Mouse (Mus musculus): ENCODE results near the gene Krt88. TPM values are rescaled to one million over a fixed set of nuclear protein-coding genes. Genes with fewer than 3 reads are reported as not detected.

The Krt88 gene
- not detected for total RNA-seq (2023)

DNA sequence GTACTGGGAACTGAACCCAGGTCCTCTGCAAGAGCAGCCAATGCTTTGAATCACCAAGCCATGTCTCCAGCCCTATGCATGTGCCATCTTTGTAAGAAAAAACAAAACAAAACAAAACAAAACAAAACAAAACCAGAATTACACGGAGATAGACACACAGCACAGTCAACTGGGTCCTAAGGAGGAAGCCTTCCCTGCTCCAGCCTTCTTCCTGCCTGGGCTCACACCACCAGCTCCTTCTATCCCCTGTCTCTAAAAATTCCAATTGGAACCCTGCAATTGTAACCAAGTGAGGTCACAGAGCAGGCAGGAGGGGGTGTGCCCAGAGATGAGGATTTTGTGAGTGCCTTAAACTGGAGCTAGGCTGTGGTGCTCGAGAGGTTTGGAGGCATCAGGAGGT, at the start of gene Krt88:
TSS of gene Krt88 (plus strand) at position 301 of the 400 bp plus-strand sequence.

DNA sequence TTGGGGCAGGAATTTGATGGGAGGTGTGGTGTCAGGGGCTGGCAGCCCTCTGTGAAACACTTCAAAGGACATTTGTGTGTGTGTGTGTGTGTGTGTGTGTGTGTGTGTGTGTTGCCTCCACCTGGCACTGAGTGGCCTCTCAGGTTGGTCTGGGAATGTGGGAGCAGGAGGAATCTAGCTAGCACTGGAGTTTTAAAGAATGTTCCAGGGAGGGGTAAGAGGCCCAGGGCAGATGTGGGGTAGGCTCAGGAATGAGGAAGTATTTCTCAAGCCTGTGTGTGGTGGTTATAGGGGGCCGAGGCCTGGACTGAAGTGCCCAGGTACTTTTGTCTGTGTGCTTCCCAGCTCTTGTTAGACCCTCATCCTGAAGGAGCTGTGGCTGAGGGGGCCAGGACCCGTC, 36.8 kb upstream of the Krt88 start, which contains the start of gene Krt7:
TSS of gene Krt7 (plus strand) at position 269 of the 400 bp plus-strand sequence.

GRCm38 (mm10) chr15:101438555-101438954, 9.0 kb upstream of the Krt88 start, which contains the start of gene Krt87:
Gene Krt87 (minus strand): TSS chr15:101438804.

DNA sequence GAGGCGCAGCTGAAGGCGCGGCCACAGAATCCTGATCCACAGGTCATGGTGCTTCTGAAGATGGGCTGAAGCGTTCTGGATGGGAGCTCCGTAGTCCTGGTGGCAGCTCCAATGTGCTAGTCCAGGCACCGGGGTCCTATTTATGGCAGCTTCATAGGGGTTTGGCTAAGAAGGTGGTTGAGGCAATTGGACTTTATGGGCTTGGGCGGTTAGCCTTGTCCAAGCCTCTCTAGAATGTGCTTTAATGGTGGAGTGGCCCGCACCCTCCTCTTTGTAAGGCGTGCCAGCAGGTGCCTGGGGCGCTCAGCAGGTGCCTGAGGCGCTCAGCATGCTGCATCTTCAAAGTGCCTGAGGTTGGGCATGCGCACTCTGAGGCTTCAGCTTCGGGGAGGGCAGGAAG, 16.1 kb downstream of the Krt88 start, which contains the start of gene Krt81:
TSS of gene Krt81 (minus strand) at position 101 of the 400 bp plus-strand sequence.

DNA sequence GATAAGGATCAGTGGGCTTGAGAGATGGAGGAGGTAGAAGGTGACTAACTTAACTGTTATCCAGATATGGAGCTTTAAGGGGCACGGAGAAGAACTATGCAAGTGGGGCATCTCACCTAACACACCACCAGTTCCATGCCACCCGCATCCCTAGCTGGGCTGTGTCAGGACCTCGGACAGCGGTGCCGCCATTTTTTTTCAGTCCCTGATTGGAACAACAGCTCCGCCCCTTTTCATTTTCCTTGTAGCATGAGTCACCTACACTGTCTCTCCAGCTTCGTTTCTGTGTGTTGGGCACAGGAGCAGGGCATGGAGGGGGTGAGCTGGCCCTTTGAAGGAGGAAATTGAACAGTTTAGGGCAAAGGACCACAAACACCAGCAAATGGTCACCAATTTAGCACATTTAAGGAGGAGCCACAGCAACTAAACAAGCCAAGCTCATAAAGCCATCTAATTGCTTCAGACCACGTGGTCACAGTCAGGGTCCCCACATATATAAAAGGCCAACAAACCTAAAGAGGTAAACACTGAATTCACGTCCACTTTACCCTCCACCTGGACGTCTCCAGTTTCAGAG, 25.5 kb downstream of the Krt88 start, which contains the start of gene Krt86:
TSS of gene Krt86 (plus strand) at position 527 of the 577 bp plus-strand sequence.

DNA sequence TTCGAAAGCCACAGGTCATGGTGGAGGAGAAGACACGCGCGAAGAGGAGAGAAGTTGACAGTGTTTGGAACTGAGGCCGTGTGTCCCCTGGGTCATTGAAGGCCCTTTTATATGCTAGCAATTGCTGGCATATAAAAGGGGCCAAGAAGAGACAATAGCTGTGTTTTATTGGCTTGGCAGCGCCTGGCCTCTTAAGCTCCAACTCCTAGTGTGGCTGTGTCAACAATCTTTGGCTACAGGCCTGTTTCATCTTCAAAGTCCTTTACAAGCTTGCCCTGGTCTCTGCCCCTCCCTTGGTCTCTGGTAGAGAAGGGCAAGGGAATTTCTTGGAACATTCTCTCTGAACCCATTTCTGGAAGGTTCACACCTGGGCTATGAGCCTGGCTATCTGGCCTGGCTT, 43.9 kb downstream of the Krt88 start, which contains the start of gene Krt83:
TSS of gene Krt83 (minus strand) at position 82 of the 400 bp plus-strand sequence.

Other genes starting within 250 kb of the Krt88 start
- 1 to 10 TPM; 1.2 to 1.7 TPM for gene Grasp, start 223.6 kb upstream of the Krt88 start, total RNA-seq (2023)
- gene Nr4a1, start 193.5 kb upstream of the Krt88 start, total RNA-seq (2023) = 100 to 1,000 TPM; 140 to 280 TPM
- gene Atg101, start 163.5 kb upstream of the Krt88 start, total RNA-seq (2023) = 10 to 100 TPM; 49.4 to 56.3 TPM
- under 1 TPM; 0.24 to 0.26 TPM for gene 6030408B16Rik, start 154.5 kb upstream of the Krt88 start, total RNA-seq (2023)
- 10 to 100 TPM; 27.7 to 29.9 TPM for gene Krt80, start 77.6 kb upstream of the Krt88 start, total RNA-seq (2023)
- 1 to 10 TPM; 3.7 to 4.5 TPM for gene Krt7, start 36.7 kb upstream of the Krt88 start, total RNA-seq (2023)
- gene Krt87, start 8.9 kb upstream of the Krt88 start, total RNA-seq (2023) = not detected
- gene Krt81, start 16.0 kb downstream of the Krt88 start, total RNA-seq (2023) = 1 to 10 TPM in 1 of 2 experiments, under 1 TPM in 1; 0.75 to 1.9 TPM
- gene Krt86, start 25.7 kb downstream of the Krt88 start, total RNA-seq (2023) = 1 to 10 TPM; 4.3 to 5.9 TPM
- gene Krt83, start 43.8 kb downstream of the Krt88 start, total RNA-seq (2023) = 10 to 100 TPM; 15.9 to 16.6 TPM
- not detected for gene Gm49425, start 69.5 kb downstream of the Krt88 start, total RNA-seq (2023)
- not detected for gene Krt84, start 85.1 kb downstream of the Krt88 start, total RNA-seq (2023)
- not detected for gene Krt82, start 102.9 kb downstream of the Krt88 start, total RNA-seq (2023)
- gene Krt90, start 115.2 kb downstream of the Krt88 start, total RNA-seq (2023) = not detected
- under 1 TPM; 0.64 to 0.70 TPM for gene Krt75, start 126.2 kb downstream of the Krt88 start, total RNA-seq (2023)
- not detected for gene Gm5414, start 180.4 kb downstream of the Krt88 start, total RNA-seq (2023)
- not detected for gene Gm5478, start 199.6 kb downstream of the Krt88 start, total RNA-seq (2023)
- not detected for gene Krt6b, start 232.5 kb downstream of the Krt88 start, total RNA-seq (2023)
- not detected for gene Krt6a, start 246.6 kb downstream of the Krt88 start, total RNA-seq (2023)